Mouse (Mus musculus): ENCODE data around the gene Gm21958.

Gene Gm21958

DNA sequence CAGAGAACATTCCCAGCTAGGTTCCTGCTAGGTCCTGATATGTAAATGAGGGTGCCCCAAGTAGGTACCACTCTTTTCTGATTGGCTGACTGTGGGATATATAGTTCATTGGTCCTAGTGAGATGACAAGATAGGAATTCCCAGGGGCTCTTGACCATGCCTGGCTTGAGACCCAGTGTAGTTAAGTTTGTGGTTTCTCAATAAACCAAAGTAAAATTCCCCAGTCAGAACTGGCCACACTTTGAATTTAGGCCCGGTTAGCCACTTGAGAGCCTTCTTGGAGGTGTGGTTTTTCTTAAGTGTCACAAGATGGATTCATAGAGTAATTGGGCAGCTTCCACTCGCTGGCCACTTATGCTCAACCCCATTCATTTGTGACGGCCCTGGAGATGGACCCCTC is 42.0 kb downstream of the Gm21958 start:
- in situ Hi-C loops (cut with MboI; ENCODE audit: low pct_unique_long_range_greater_than_20kb in 1 of 2, low sequenced_read_pairs in 2 of 2, unreplicated experiment in 1 of 2): loop anchor here in 1 of 2 experiments (25.0 kb wide), 1 partner anchor 310 kb away; the partner anchor contains the start of gene Postn

DNA sequence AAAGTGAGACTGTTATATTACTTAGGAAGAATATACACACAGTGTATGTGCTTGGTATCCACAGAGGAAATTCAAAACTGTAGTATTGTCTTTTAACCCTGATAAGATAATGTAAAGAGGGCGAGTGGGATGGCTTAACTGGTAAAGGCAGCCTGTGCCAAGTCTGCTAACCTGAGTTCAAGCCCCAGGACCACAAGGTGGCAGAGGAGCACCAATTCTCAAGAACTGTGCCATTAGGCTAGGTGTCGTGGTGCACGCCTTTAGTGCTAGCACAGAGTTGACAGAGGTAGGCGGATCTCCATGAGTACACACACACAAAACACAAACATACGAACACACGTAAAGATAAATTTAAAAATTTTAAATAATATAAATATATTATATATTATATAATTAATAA is 44.6 kb downstream of the Gm21958 start:
- in situ Hi-C loops (cut with MboI; ENCODE audit: low pct_unique_long_range_greater_than_20kb in 1 of 2, low sequenced_read_pairs in 2 of 2, unreplicated experiment in 1 of 2): loop anchor here in 1 of 2 experiments (25.0 kb wide), 1 partner anchor 307 kb away; the partner anchor contains the start of gene Postn

DNA sequence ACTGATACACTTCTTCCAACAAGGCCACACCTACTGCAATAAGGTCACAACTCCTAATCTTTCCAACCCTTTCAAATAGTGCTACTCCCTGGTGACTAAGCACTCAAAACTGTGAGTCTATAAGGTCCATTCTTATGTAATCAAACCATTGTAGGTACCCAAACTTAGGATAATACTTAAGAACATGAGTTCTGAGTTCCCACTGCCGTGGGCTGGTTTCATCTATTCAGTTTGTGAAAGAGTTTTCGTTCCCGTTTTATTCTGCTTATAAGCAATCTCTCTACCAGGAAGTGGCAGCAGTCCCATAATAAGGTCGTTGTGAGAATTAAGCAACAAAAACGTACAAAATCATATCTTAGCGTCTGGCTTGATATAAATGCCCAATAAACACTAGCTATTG is 45.4 kb downstream of the Gm21958 start:
- in situ Hi-C loops (cut with MboI; ENCODE audit: low pct_unique_long_range_greater_than_20kb in 1 of 2, low sequenced_read_pairs in 2 of 2, unreplicated experiment in 1 of 2): loop anchor here in 1 of 2 experiments (25.0 kb wide), 1 partner anchor 306 kb away; the partner anchor contains the start of gene Postn

DNA sequence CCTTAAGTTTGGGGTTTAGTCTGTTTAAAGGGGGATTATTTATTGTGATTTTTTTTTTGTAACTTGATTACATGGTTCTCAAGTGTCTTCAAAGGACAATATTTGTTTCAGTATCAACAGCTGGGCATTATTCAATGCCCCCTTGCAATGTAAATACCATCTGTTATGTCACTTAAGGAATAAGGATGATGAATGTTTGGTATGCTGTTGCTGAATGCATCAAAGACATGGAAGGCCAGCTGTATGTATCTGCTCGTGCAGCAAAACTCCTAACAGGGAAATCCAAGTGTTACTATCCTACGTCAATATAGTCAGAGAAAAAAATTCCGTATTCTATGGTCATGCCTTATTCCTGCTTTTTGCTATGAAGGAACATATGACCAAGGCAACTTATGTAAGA is 46.0 kb downstream of the Gm21958 start:
- in situ Hi-C loops (cut with MboI; ENCODE audit: low pct_unique_long_range_greater_than_20kb in 1 of 2, low sequenced_read_pairs in 2 of 2, unreplicated experiment in 1 of 2): loop anchor here in 1 of 2 experiments (25.0 kb wide), 1 partner anchor 306 kb away; the partner anchor contains the start of gene Postn
